Mouse (Mus musculus) midbrain, embryonic 14.5 days (tissue): Measurements from ENCODE around the gene Ltb. TPM values are rescaled to one million over a fixed set of nuclear protein-coding genes. Genes with fewer than 3 reads are reported as not detected.
A peak's percentile ranks its signal among the peaks of the same experiment; 100 is the strongest.

ENCODE experiments used
- ATAC-seq: fragments of 200-750 bp; cut with Nextera tagmentation; 2 replicates; pipeline ENCODE4 v1.8.0; 2017; ENCODE audit warnings: moderate number of reproducible peaks, moderate library complexity; ENCODE audit not compliant: low FRiP score, low TSS enrichment
- DNase-seq: peaks from one replicate; pipeline ENCODE4 v3.0.0-alpha.2; 2015
- H3K27ac ChIP-seq: fragments of 300-500 bp; sonication (generic); replicated peaks from 2 replicates; pipeline ENCODE4 v1.5.1; 2014; ENCODE audit warnings: mild to moderate bottlenecking, low read depth, low read length, moderate library complexity
- H3K27me3 ChIP-seq: fragments of 300-500 bp; sonication (generic); 2 replicates; pipeline ENCODE4 v1.6.1; 2014; ENCODE audit warnings: low read length, control low read depth, mixed read lengths; ENCODE audit not compliant: control insufficient read depth, insufficient read depth
- H3K36me3 ChIP-seq: fragments of 300-500 bp; sonication (generic); 2 replicates; pipeline ENCODE4 v1.6.1; 2014; ENCODE audit warnings: low read length, control low read depth; ENCODE audit not compliant: control insufficient read depth, insufficient read depth
- H3K4me1 ChIP-seq: fragments of 300-500 bp; sonication (generic); 2 replicates; pipeline ENCODE4 v1.6.1; 2014; ENCODE audit warnings: mild to moderate bottlenecking, antibody characterized with exemption, low read length, control low read depth; ENCODE audit not compliant: control insufficient read depth, insufficient read depth
- H3K4me2 ChIP-seq: fragments of 300-500 bp; sonication (generic); 2 replicates; pipeline ENCODE4 v1.6.1; 2014; ENCODE audit warnings: mild to moderate bottlenecking, low read length, moderate library complexity
- H3K4me3 ChIP-seq: fragments of 300-500 bp; sonication (generic); replicated peaks from 2 replicates; pipeline ENCODE4 v1.5.1; 2014; ENCODE audit warnings: low read depth, low read length
- H3K9ac ChIP-seq: fragments of 300-500 bp; sonication (generic); replicated peaks from 2 replicates; pipeline ENCODE4 v1.6.1; 2014; ENCODE audit warnings: mild to moderate bottlenecking, low read length, moderate library complexity
- H3K9me3 ChIP-seq: fragments of 300-500 bp; sonication (generic); 2 replicates; pipeline ENCODE4 v1.6.1; 2016; ENCODE audit warnings: low read length, control low read depth, mixed read lengths; ENCODE audit not compliant: control insufficient read depth
- WGBS: fragments of 180-500 bp; shearing (Covaris S2); extraction: QIAGEN DNeasy Blood & Tissue Kit; methylation state at CpG from one replicate; pipeline ENCODE4 v1.1.7; 2014; 5-methylcytosine and 5-hydroxymethylcytosine counted together
- polyA plus RNA-seq: library from polyadenylated mRNA; unstranded; fragments of >200 nt; fragmentation: Nextera tagmentation; extraction: Ambion mirVana; gene quantifications from 2 replicates; pipeline ENCODE4 v1.2.1, GENCODE M21; 2014

The Ltb gene
- polyA plus RNA-seq, 1 experiment from 2014 or later = 0.74 TPM

GRCm38 (mm10) chr17:35162730-35163129 lies 31.5 kb upstream of the Ltb start:
- Histone ChIP-seq H3K4me2 (peak overlapping the region; percentile 98), H3K27ac (peak overlapping the region; percentile 28; the same call in 1 of the 2 replicates), H3K9ac (peak overlapping the region; percentile 99), H3K4me3 (peak overlapping the region; percentile 100), H3K4me1 (peaks cover 32% of the 10 kb centered on the region), H3K9me3 (no peaks in the 10 kb centered on the region), H3K27me3 (no peaks in the 10 kb centered on the region), H3K36me3 (peaks cover 46% of the 10 kb centered on the region)
- WGBS = 37% methylated on average over 12 of the region's 12 CpGs
- DNase-seq (no peak), ATAC-seq (no peak)

- 15% methylated on average over 8 of the region's 8 CpGs for WGBS
- Histone ChIP-seq H3K27me3 (no peaks in the 10 kb centered on the region), H3K9ac (peak overlapping the region; percentile 99), H3K9me3 (no peaks in the 10 kb centered on the region), H3K4me1 (peaks cover 32% of the 10 kb centered on the region), H3K27ac (peak overlapping the region; percentile 96), H3K4me2 (peak overlapping the region; percentile 98), H3K4me3 (peak overlapping the region; percentile 100), H3K36me3 (peaks cover 38% of the 10 kb centered on the region)
- DNase-seq = no peak
- ATAC-seq = no peak
These were observed 30.7 kb upstream of the Ltb start for GRCm38 (mm10) chr17:35163326-35164081.

- Histone ChIP-seq H3K9ac (peak overlapping the region; percentile 99), H3K27me3 (no peaks in the 10 kb centered on the region), H3K36me3 (peaks cover 31% of the 10 kb centered on the region), H3K4me2 (peak overlapping the region; percentile 98), H3K27ac (peak overlapping the region; percentile 96), H3K4me1 (peaks cover 32% of the 10 kb centered on the region), H3K4me3 (peak overlapping the region; percentile 100), H3K9me3 (no peaks in the 10 kb centered on the region)
- ATAC-seq (no peak), DNase-seq (no peak)
- 0% methylated on average over 21 of the region's 28 CpGs for WGBS
These were observed 30.0 kb upstream of the Ltb start for GRCm38 (mm10) chr17:35164218-35164567.

- Histone ChIP-seq H3K4me1 (peaks cover 32% of the 10 kb centered on the region), H3K9me3 (no peaks in the 10 kb centered on the region), H3K4me2 (peak within 1 kb of the TSS; percentile 98), H3K36me3 (peaks cover 25% of the 10 kb centered on the region), H3K9ac (peak within 1 kb of the TSS; percentile 99), H3K4me3 (peak within 1 kb of the TSS; percentile 100), H3K27ac (peak within 1 kb of the TSS; percentile 96), H3K27me3 (no peaks in the 10 kb centered on the region)
- under 1% methylated on average over 65 of the region's 89 CpGs for WGBS
- ATAC-seq (peak; percentile 97), DNase-seq (peak; percentile 100)
These were observed 29.4 kb upstream of the Ltb start, which contains the start of gene Prrc2a for GRCm38 (mm10) chr17:35164568-35165450. Prrc2a (minus strand) TSS chr17:35164897.

GRCm38 (mm10) chr17:35165451-35166155 lies 28.6 kb upstream of the Ltb start:
- WGBS = 21% methylated on average over 12 of the region's 12 CpGs
- Histone ChIP-seq H3K27ac (peak overlapping the region; percentile 96), H3K27me3 (no peaks in the 10 kb centered on the region), H3K4me3 (peak overlapping the region; percentile 100), H3K9me3 (no peaks in the 10 kb centered on the region), H3K9ac (peak overlapping the region; percentile 60), H3K4me1 (peaks cover 32% of the 10 kb centered on the region), H3K4me2 (peak overlapping the region; percentile 98), H3K36me3 (peaks cover 17% of the 10 kb centered on the region)
- ATAC-seq = peak; percentile 83
- peak; percentile 37 for DNase-seq

GRCm38 (mm10) chr17:35166352-35167035 lies 27.7 kb upstream of the Ltb start:
- DNase-seq = peak; percentile 90
- H3K4me1 ChIP-seq = peaks cover 31% of the 10 kb centered on the region
- no peak for ATAC-seq
- peak overlapping the region; percentile 98 for H3K4me2 ChIP-seq
- H3K27ac ChIP-seq = peak overlapping the region; percentile 96
- H3K9me3 ChIP-seq = no peaks in the 10 kb centered on the region
- H3K36me3 ChIP-seq = peaks cover 8% of the 10 kb centered on the region
- peak overlapping the region; percentile 60; the same call in 1 of the 2 replicates for H3K9ac ChIP-seq
- 70% methylated on average over 8 of the region's 8 CpGs for WGBS
- peak overlapping the region; percentile 100; the same call in 1 of the 2 replicates for H3K4me3 ChIP-seq
- no peaks in the 10 kb centered on the region for H3K27me3 ChIP-seq

- Histone ChIP-seq H3K36me3 (no peaks in the 10 kb centered on the region), H3K4me2 (no peak overlapping the region), H3K9ac (no peak overlapping the region), H3K4me3 (no peak overlapping the region), H3K9me3 (no peaks in the 10 kb centered on the region), H3K27me3 (no peaks in the 10 kb centered on the region), H3K27ac (no peak overlapping the region), H3K4me1 (peaks cover 18% of the 10 kb centered on the region)
- WGBS = 86% methylated on average over 7 of the region's 7 CpGs
- ATAC-seq (no peak), DNase-seq (no peak)
These were observed 26.4 kb upstream of the Ltb start for GRCm38 (mm10) chr17:35167794-35168193.
